Mouse (Mus musculus) small intestine, adult 10 weeks (tissue): ENCODE data around the gene Arid4a. TPM values are rescaled to one million over a fixed set of nuclear protein-coding genes. Genes with fewer than 3 reads are reported as not detected.

Experiments used
- polyA plus RNA-seq: library from polyadenylated mRNA; stranded (reverse); fragments of 350-450 nt; fragmentation: Illumina TruSeq; extraction: RNeasy Lipid Tissue Mini Kit (QIAGEN cat#74804); gene quantifications from one replicate; pipeline ENCODE4 v1.2.3, GENCODE M21; 2014; ENCODE audit warnings: low replicate concordance

Arid4a gene
- 30.0 TPM for polyA plus RNA-seq

GRCm38 (mm10) chr12:71015363-71016210 lies at the start of gene Arid4a:
Gene Arid4a, plus strand, starts transcription at chr12:71015990.

GRCm38 (mm10) chr12:70974441-70975266 lies 41.1 kb upstream of the Arid4a start, which contains the start of gene Psma3:
Gene Psma3, plus strand, starts transcription at chr12:70974621.

GRCm38 (mm10) chr12:71111331-71111730 lies 95.5 kb downstream of the Arid4a start, which contains the start of gene Tomm20l:
Gene Tomm20l, plus strand, starts transcription at chr12:71111428.

GRCm38 (mm10) chr12:71136130-71136973 lies 120.6 kb downstream of the Arid4a start, which contains the start of the genes Timm9 and 2700049A03Rik:
Gene Timm9, minus strand, starts transcription at chr12:71136684.
Gene 2700049A03Rik, plus strand, starts transcription at chr12:71136848.

Other genes starting within 250 kb of the Arid4a start
- 7.9 TPM for gene Frmd6, start 190.5 kb upstream of the Arid4a start, polyA plus RNA-seq
- 155 TPM for gene Actr10, start 78.1 kb upstream of the Arid4a start, polyA plus RNA-seq
- gene Psma3, start 41.4 kb upstream of the Arid4a start, polyA plus RNA-seq: 888 TPM
- not detected for gene Tomm20l, start 95.4 kb downstream of the Arid4a start, polyA plus RNA-seq
- gene Timm9, start 120.7 kb downstream of the Arid4a start, polyA plus RNA-seq: 86.9 TPM
- 4.0 TPM for gene 2700049A03Rik, start 120.9 kb downstream of the Arid4a start, polyA plus RNA-seq